Mouse (Mus musculus) midbrain, embryonic 13.5 days (tissue): ENCODE data around the gene Dhx15. TPM values are rescaled to one million over a fixed set of nuclear protein-coding genes. Genes with fewer than 3 reads are reported as not detected.

Experiments used
- ATAC-seq: fragments of 200-750 bp; cut with Nextera tagmentation; 2 replicates; pipeline ENCODE4 v1.8.0; 2017; ENCODE audit warnings: mild to moderate bottlenecking, moderate TSS enrichment, moderate library complexity
- H3K27ac ChIP-seq: fragments of 300-500 bp; sonication (generic); 2 replicates; pipeline ENCODE4 v1.5.1; 2015; ENCODE audit warnings: inconsistent platforms, mild to moderate bottlenecking, moderate library complexity
- H3K27me3 ChIP-seq: fragments of 300-500 bp; sonication (generic); 2 replicates; pipeline ENCODE4 v1.6.1; 2015; ENCODE audit warnings: mild to moderate bottlenecking, inconsistent platforms
- H3K36me3 ChIP-seq: fragments of 300-500 bp; sonication (generic); 2 replicates; pipeline ENCODE4 v1.6.1; 2015; ENCODE audit warnings: mild to moderate bottlenecking, inconsistent platforms
- H3K4me1 ChIP-seq: fragments of 300-500 bp; sonication (generic); replicated peaks from 2 replicates; pipeline ENCODE4 v1.6.1; 2015; ENCODE audit warnings: inconsistent platforms
- H3K4me2 ChIP-seq: fragments of 300-500 bp; sonication (generic); replicated peaks from 2 replicates; pipeline ENCODE4 v1.6.1; 2015; ENCODE audit warnings: moderate library complexity, mild to moderate bottlenecking, inconsistent platforms
- H3K4me3 ChIP-seq: fragments of 300-500 bp; sonication (generic); replicated peaks from 2 replicates; pipeline ENCODE4 v1.5.1; 2015; ENCODE audit warnings: mild to moderate bottlenecking, inconsistent platforms
- H3K9ac ChIP-seq: fragments of 300-500 bp; sonication (generic); replicated peaks from 2 replicates; pipeline ENCODE4 v1.6.1; 2015; ENCODE audit warnings: mild to moderate bottlenecking, inconsistent platforms
- H3K9me3 ChIP-seq: fragments of 300-500 bp; sonication (generic); 2 replicates; pipeline ENCODE4 v1.6.1; 2016; ENCODE audit warnings: mild to moderate bottlenecking, inconsistent platforms
- WGBS: fragments of 180-500 bp; shearing (Covaris S2); methylation state at CpG from one replicate; pipeline ENCODE4 v1.1.7; 2015; 5-methylcytosine and 5-hydroxymethylcytosine counted together
- polyA plus RNA-seq: library from polyadenylated mRNA; unstranded; fragments of >200 nt; fragmentation: Nextera tagmentation; extraction: Ambion mirVana; gene quantifications from 2 replicates; pipeline ENCODE4 v1.2.1, GENCODE M21; 2015

Dhx15 gene
- polyA plus RNA-seq, 1 experiment from 2014 or later, result 164 TPM

DNA sequence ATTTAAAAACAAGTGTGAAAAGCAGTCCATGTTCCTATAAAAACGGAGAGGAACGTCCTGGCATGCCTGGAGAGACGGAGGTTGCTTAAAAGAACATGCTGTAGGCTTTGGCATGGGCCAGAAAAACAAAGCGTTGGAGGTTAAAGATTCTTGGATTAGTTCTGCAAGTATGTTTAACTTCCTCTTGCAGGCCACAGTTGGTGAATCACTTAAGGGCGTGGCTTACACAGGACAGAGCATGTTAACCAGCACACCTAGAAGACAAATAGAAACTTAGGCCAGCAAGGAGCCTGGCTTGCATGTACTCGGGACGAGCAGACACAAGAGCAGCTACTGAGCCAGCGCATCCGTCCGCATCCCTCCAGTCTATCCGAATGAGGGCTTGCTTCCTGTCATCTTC is 52.2 kb downstream of the Dhx15 start:
- Histone ChIP-seq H3K36me3 (peaks cover 36% of the 10 kb centered on the region), H3K27ac (no peak overlapping the region), H3K4me1 (no peaks in the 10 kb centered on the region), H3K4me2 (no peak overlapping the region), H3K9ac (no peak overlapping the region), H3K27me3 (no peaks in the 10 kb centered on the region), H3K4me3 (no peak overlapping the region), H3K9me3 (no peaks in the 10 kb centered on the region)
- no peak for ATAC-seq
- WGBS, result 95% methylated on average over 11 of the region's 11 CpGs

DNA sequence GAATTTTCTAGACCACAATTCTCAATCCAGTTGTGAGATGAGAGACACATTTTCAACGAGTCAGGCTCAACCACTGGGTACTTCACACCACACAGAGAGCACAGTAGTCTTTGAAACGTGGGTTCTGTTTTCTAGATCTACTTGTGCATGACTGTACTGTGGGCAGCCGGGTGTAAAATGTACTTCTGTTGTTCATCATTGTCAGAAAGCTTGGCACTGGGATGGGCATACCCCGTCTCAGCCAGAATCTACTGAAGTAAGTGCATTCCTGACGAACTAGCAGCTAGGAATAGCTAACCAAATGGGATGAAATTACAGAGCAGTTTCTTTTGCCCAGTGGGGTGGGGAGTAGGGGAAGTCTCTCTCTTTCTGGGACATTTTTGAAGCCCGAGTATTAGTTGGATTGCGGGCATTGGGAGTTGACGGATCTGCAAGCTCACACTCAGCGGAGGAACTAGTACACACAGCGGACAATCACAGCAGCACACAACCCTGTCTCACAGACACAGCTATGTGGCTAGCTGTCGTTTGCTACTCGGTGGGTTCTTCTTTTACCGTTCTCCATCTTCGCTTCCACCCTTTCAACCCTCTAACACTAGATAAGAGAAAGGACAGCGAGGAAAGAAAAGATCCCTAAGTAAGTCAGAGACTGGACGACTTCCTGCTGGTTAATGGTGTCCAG is 54.7 kb downstream of the Dhx15 start:
- H3K9me3 ChIP-seq, result no peaks in the 10 kb centered on the region
- H3K4me1 ChIP-seq, result no peaks in the 10 kb centered on the region
- no peak for ATAC-seq
- H3K36me3 ChIP-seq, result peaks cover 29% of the 10 kb centered on the region
- H3K4me2 ChIP-seq, result no peak overlapping the region
- 89% methylated on average over 16 of the region's 16 CpGs for WGBS
- no peak overlapping the region for H3K4me3 ChIP-seq
- no peak overlapping the region for H3K27ac ChIP-seq
- H3K27me3 ChIP-seq, result no peaks in the 10 kb centered on the region
- H3K9ac ChIP-seq, result no peak overlapping the region

DNA sequence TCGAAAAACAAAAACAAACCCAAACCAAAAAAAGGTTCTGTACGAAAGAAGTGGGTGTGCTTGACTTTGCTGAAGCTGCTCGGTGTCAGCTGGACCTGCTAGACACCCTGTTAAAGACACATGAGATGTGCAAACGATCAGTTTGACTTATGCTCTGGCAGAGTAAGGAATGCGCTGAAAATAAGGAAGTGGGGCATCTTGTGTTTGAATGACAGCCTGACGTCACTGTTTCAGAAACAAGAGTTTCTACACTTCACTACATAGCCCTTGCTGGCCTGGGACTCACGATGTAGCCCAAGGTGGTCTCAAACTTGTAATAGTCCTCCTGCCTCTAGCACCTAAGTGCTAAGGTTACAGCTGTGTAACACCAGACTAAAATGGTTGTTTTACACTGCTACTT is 57.5 kb downstream of the Dhx15 start:
- peaks cover 13% of the 10 kb centered on the region for H3K36me3 ChIP-seq
- no peaks in the 10 kb centered on the region for H3K9me3 ChIP-seq
- H3K4me2 ChIP-seq, result no peak overlapping the region
- no peaks in the 10 kb centered on the region for H3K27me3 ChIP-seq
- WGBS, result 95% methylated on average over 7 of the region's 7 CpGs
- no peaks in the 10 kb centered on the region for H3K4me1 ChIP-seq
- no peak for ATAC-seq
- H3K4me3 ChIP-seq, result no peak overlapping the region
- H3K9ac ChIP-seq, result no peak overlapping the region
- no peak overlapping the region for H3K27ac ChIP-seq

DNA sequence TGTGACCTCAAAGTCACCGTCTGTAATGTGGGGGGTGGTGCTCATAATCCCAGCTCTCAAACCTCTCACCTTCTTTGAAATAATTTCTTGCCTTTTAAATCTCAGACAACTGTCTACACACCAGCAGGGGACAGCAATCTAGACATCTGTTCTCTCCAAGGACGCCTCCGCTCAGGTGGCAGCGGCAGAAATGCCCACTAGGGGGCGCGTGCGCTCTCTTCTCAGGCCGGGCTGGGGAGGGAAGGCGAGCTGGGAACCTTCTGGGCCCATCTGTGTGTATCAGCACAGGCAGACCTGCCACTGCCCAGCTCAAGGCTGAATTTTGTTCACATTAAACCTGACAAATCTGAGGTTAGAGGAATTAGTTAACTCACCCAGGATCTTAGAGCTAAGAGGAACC is 58.2 kb downstream of the Dhx15 start:
- ATAC-seq, result peak; percentile 69
- H3K36me3 ChIP-seq, result peaks cover 7% of the 10 kb centered on the region
- WGBS, result 24% methylated on average over 9 of the region's 9 CpGs
- H3K4me2 ChIP-seq, result no peak overlapping the region
- H3K27ac ChIP-seq, result no peak overlapping the region
- H3K9me3 ChIP-seq, result no peaks in the 10 kb centered on the region
- no peaks in the 10 kb centered on the region for H3K4me1 ChIP-seq
- H3K27me3 ChIP-seq, result no peaks in the 10 kb centered on the region
- H3K9ac ChIP-seq, result no peak overlapping the region
- no peak overlapping the region for H3K4me3 ChIP-seq

DNA sequence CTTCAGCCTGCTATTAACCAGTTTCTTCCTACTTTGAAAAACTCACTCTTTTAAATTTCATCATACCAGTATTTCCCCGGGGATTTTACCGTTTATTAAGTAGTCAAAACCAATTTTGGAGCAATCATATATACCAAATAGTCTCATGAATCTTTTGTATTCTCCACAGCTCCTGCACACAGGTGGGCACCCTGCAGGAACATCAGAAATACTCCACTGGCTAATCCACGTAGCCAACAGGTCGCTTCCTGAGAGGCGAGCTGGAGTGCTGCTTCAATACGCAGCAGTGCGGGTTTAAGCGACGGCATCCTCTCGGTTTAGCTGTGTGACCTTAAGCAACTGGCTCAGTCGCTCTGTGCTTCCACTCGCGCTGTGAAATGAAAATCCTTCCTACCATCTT is 58.9 kb downstream of the Dhx15 start:
- H3K4me1 ChIP-seq, result no peaks in the 10 kb centered on the region
- H3K9ac ChIP-seq, result no peak overlapping the region
- H3K36me3 ChIP-seq, result peaks cover 5% of the 10 kb centered on the region; the same call in 1 of the 2 replicates
- no peak for ATAC-seq
- no peaks in the 10 kb centered on the region for H3K9me3 ChIP-seq
- no peak overlapping the region for H3K27ac ChIP-seq
- H3K4me3 ChIP-seq, result no peak overlapping the region
- WGBS, result 94% methylated on average over 13 of the region's 13 CpGs
- no peak overlapping the region for H3K4me2 ChIP-seq
- H3K27me3 ChIP-seq, result no peaks in the 10 kb centered on the region

DNA sequence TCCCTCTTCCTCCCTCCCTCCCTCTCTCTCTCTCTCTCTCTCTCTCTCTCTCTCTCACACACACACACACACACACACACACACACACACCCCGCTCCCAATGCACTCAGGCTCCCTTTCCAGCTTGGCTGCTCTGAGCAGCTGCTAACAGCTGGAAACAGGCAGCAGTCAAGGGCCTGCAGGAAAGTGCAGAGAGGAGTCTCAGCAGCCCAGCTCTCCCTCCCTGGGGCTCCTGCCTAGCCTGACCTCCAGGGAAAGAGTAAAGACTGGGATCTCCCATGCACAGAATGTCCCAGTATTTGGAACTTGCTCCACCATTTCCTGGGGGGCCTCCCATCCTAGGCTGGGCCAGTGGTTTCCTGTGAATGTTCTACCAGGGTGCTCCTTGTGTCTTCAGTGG is 59.8 kb downstream of the Dhx15 start:
- Histone ChIP-seq H3K4me1 (no peaks in the 10 kb centered on the region), H3K4me3 (no peak overlapping the region), H3K27me3 (no peaks in the 10 kb centered on the region), H3K27ac (no peak overlapping the region), H3K9ac (no peak overlapping the region), H3K36me3 (peaks cover 5% of the 10 kb centered on the region; the same call in 1 of the 2 replicates), H3K9me3 (no peaks in the 10 kb centered on the region), H3K4me2 (no peak overlapping the region)
- WGBS, result 58% methylated on average over 1 of the region's 1 CpGs
- no peak for ATAC-seq

DNA sequence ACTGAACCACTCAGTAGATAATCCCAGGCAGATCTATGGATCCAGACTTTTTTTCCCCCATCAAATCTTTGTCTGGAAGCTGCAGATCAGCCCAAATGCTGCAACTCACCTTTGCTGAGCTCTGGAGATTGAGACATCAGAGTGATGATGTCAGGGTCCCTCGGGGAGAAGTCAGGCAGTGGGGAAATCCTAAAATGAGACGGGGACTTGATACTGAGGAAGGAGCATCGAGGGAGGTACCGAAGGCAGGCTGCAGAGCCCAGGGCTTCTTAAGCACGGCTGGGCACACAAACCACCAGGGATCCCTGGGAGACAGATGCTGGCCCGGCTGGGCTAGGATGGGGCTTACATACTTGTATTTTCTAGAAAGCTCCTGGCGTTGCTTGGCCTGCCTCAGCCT is 64.1 kb downstream of the Dhx15 start:
- Histone ChIP-seq H3K4me2 (no peak overlapping the region), H3K4me3 (no peak overlapping the region), H3K9me3 (no peaks in the 10 kb centered on the region), H3K36me3 (no peaks in the 10 kb centered on the region), H3K27me3 (no peaks in the 10 kb centered on the region), H3K27ac (no peak overlapping the region), H3K9ac (no peak overlapping the region), H3K4me1 (no peaks in the 10 kb centered on the region)
- ATAC-seq, result no peak
- 49% methylated on average over 7 of the region's 7 CpGs for WGBS

DNA sequence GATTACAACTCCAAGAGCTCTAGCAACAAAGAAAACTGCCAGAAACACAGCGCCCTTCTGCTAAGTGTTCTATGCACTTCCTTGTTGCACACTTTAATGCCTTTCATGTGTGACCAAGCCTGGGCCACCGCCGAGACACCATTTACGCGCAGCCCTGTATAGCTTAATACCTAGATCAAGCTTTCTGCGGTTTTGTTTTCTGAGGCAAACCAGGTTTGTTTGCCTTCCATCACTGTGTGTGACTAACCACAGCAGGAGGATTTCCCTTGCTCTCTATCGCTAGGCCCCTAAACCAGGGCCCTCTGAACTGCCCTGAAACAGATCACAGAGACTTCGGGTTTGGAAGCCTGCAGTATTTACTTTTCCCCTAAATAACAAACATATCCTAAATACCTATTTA is 64.5 kb downstream of the Dhx15 start:
- WGBS, result 75% methylated on average over 8 of the region's 8 CpGs
- ATAC-seq, result no peak
- Histone ChIP-seq H3K36me3 (no peaks in the 10 kb centered on the region), H3K9ac (no peak overlapping the region), H3K4me2 (no peak overlapping the region), H3K27ac (no peak overlapping the region), H3K4me1 (no peaks in the 10 kb centered on the region), H3K9me3 (no peaks in the 10 kb centered on the region), H3K4me3 (no peak overlapping the region), H3K27me3 (no peaks in the 10 kb centered on the region)

DNA sequence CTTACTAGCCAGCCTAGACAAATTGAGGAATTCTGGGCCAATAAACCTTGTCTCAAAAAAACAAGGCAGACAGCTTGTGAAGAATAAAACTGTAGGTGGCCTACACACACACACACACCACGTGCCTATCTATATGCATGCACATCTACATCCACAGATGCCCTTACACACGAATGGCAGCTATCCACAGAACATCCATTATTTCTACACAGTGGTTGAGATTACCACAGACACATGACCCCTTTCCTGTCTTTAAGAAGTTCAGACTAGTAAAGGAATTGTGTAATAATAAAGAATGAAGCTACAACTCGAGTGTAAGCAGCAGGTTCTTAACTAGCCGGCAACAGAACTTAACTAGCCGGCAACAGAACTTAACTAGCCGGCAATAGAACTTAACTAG is 68.2 kb downstream of the Dhx15 start:
- Histone ChIP-seq H3K4me1 (no peaks in the 10 kb centered on the region), H3K4me3 (no peak overlapping the region), H3K27ac (no peak overlapping the region), H3K27me3 (peaks cover 13% of the 10 kb centered on the region), H3K4me2 (no peak overlapping the region), H3K9ac (no peak overlapping the region), H3K36me3 (no peaks in the 10 kb centered on the region), H3K9me3 (no peaks in the 10 kb centered on the region)
- no peak for ATAC-seq
- WGBS, result 84% methylated on average over 6 of the region's 6 CpGs

DNA sequence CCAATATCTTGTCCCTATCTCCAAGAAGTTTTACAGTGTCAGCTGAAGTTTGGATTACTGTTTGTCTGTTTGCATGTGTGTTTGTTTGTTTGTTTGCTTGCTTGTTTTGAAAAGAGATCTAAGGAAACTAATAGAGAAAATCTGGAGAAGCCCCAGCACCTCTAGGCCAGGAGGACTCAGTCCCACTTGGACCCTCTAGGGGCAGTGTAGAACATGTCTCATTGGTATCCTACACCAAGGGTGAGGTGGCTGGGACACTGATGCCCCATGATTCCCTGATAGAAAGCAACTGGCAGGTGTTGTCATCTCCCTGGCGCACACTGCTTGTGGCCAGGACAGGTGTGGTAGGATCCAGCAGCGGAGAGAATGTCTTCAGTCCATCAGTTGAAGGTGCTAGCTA is 70.5 kb downstream of the Dhx15 start:
- Histone ChIP-seq H3K36me3 (no peaks in the 10 kb centered on the region), H3K4me3 (no peak overlapping the region), H3K4me1 (peaks cover 9% of the 10 kb centered on the region), H3K27me3 (peaks cover 19% of the 10 kb centered on the region), H3K27ac (no peak overlapping the region), H3K9ac (no peak overlapping the region), H3K4me2 (no peak overlapping the region), H3K9me3 (no peaks in the 10 kb centered on the region)
- WGBS, result 53% methylated on average over 2 of the region's 2 CpGs
- no peak for ATAC-seq

DNA sequence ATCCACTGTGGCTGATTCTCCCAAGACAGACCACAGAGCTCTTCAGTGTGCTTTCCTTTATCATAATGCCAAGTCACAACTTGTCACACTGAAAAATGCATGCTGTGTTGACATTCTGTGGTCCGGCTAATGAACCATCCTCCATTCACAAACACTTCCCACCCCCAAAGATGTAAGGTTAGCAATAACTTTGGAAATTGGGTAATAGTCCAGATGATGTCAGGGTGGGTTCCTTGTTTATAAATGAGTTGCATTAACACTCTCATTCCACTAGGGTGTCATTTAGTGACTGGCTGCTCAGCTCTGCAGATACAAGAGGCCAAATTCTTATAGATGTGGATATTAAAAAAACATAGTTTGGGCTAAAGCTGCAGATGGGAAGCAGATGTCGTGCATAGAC is 71.1 kb downstream of the Dhx15 start:
- Histone ChIP-seq H3K27me3 (peaks cover 26% of the 10 kb centered on the region), H3K4me3 (no peak overlapping the region), H3K4me1 (peaks cover 16% of the 10 kb centered on the region), H3K27ac (no peak overlapping the region), H3K9me3 (no peaks in the 10 kb centered on the region), H3K9ac (no peak overlapping the region), H3K36me3 (no peaks in the 10 kb centered on the region), H3K4me2 (no peak overlapping the region)
- no peak for ATAC-seq
- 90% methylated on average over 2 of the region's 2 CpGs for WGBS

DNA sequence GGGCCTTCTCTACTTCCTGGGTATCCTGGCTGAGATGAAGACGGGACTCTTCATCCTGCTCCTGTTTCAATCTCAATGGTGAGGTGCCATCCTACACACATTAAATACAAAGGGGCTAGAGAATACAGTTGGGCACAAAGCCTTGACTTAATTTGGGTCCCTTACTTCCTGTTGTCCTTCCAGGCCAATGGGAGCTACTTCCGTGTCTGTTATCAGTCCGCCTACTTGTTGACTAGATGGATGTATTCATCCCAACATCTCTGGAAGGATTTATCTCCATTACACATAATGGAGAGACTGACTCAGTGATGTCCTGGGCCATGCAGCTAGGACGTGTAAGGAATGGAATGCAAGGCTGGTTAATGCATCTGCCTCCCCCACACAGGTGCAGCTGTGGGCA is 72.5 kb downstream of the Dhx15 start:
- no peak overlapping the region for H3K27ac ChIP-seq
- H3K9me3 ChIP-seq, result no peaks in the 10 kb centered on the region
- peaks cover 35% of the 10 kb centered on the region for H3K27me3 ChIP-seq
- no peak overlapping the region for H3K4me3 ChIP-seq
- 90% methylated on average over 4 of the region's 4 CpGs for WGBS
- peaks cover 28% of the 10 kb centered on the region for H3K4me1 ChIP-seq
- H3K4me2 ChIP-seq, result no peak overlapping the region
- no peaks in the 10 kb centered on the region for H3K36me3 ChIP-seq
- ATAC-seq, result no peak
- H3K9ac ChIP-seq, result no peak overlapping the region

DNA sequence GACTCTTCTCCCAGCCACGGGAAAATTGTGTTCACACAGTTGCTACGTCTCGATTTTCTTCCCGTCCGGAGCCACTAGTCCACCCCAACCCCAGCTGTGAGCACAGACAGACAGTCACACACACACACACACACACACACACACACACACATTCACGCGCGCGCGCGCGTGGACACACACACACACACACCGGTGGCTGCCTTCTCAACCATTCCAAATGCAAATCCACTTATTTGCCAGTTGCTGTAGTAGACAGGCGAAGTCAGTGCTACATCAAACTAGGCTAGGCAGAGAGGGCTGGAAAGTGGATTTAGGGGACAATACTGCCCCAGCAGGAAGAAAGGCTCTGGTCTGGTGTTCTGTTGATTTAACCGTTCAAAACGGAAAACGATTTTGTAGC is 73.9 kb downstream of the Dhx15 start:
- H3K27me3 ChIP-seq, result peaks cover 49% of the 10 kb centered on the region
- no peaks in the 10 kb centered on the region for H3K9me3 ChIP-seq
- H3K4me3 ChIP-seq, result peak overlapping the region; percentile 69
- H3K36me3 ChIP-seq, result no peaks in the 10 kb centered on the region
- no peak overlapping the region; the same call in 1 of the 2 replicates for H3K27ac ChIP-seq
- peak; percentile 28 for ATAC-seq
- peak overlapping the region; percentile 100 for H3K4me2 ChIP-seq
- peaks cover 37% of the 10 kb centered on the region for H3K4me1 ChIP-seq
- 2% methylated on average over 17 of the region's 17 CpGs for WGBS
- H3K9ac ChIP-seq, result peak overlapping the region; percentile 74
